ENCODE assay signal across 9 mouse cellular contexts in the genomic region with DNA sequence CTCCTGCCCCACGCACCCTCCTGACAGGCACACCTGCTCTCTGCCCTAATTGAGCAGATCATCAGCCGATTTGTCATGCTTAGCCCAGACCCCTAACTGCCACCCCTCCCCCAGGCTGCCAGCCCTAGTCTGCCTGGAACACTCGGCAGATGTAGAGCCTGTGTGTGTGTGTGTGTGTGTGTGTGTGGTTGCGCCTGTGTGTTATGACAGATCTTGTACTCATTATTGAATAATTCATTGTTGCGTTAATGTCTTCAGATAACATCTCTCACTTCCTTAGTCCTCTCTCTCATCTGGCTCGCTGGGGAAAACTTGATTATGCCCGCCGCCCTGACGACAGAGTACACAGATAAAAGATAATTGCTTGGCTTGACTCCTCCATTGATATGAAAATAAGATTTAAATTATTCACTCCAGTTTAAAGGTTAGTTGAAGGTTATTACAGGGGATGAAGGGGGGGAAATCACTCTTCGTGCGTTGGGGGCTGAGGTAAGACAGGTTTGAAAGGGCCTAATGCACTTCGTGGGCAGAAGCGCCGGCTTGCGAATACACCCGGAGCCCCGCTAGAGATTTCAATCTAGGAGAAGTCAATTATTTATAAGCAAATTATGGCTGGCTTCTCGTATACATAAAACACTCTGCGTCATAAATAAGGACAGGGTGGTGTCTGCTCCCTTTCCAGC.
DNase-seq lines count a peak whose midpoint lies in the region; ATAC-seq lines count a peak whose summit lies in the region.
"Had no signal": no experiment of that assay in that cellular context is flagged by ENCODE, and none has a peak within 500 bp of the region (broad histone marks: within the 10 kb centered on the region; RNA-seq: fewer than 3 reads in every experiment).

No protein-coding gene starts in this region.

- no peak overlapping the region for H3K4me2 ChIP-seq in hindbrain, embryonic 11.5 days (replicated peaks; ENCODE audit: low read depth, low read length)
- H3K4me2 ChIP-seq in liver, embryonic 11.5 days: no peak overlapping the region
- H3K4me2 ChIP-seq: liver, embryonic 13.5 days had no signal

- H3K9ac ChIP-seq in hindbrain, embryonic 11.5 days (ENCODE audit: low read depth, low read length): no peak overlapping the region
- no peak overlapping the region for H3K9ac ChIP-seq in liver, embryonic 11.5 days (ENCODE audit: low read depth, low read length)
- H3K9ac ChIP-seq: liver, embryonic 13.5 days had no signal

- no peaks in the 10 kb centered on the region for H3K36me3 ChIP-seq in hindbrain, embryonic 11.5 days (ENCODE audit: control insufficient read depth, insufficient read depth, low read length)
- H3K36me3 ChIP-seq in liver, embryonic 11.5 days (ENCODE audit: control insufficient read depth, insufficient read depth, low read length): no peaks in the 10 kb centered on the region
- H3K36me3 ChIP-seq: liver, embryonic 13.5 days had no signal

- H3K4me1 ChIP-seq in hindbrain, embryonic 11.5 days (replicated peaks; ENCODE audit: control insufficient read depth, insufficient read depth, low read length): peaks cover 13% of the 10 kb centered on the region
- H3K4me1 ChIP-seq in liver, embryonic 11.5 days (replicated peaks; ENCODE audit: control insufficient read depth, insufficient read depth, low read length): no peaks in the 10 kb centered on the region
- H3K4me1 ChIP-seq: liver, embryonic 13.5 days had no signal

- 33% methylated on average over 19 of the region's 19 CpGs for WGBS in hindbrain, embryonic 11.5 days
- 54% methylated on average over 19 of the region's 19 CpGs for WGBS in liver, embryonic 11.5 days

- intact Hi-C loops in gastrocnemius, postnatal 36 days (cut with DNase I): no loop called here
- intact Hi-C loops in heart, postnatal 36 days (cut with DNase I): no loop called here

- H3K9me3 ChIP-seq in hindbrain, embryonic 11.5 days (ENCODE audit: control insufficient read depth, low read length): no peaks in the 10 kb centered on the region
- no peaks in the 10 kb centered on the region for H3K9me3 ChIP-seq in liver, embryonic 11.5 days (ENCODE audit: control insufficient read depth, low read length)
- H3K9me3 ChIP-seq: liver, embryonic 13.5 days had no signal

- no peak overlapping the region for H3K27ac ChIP-seq in hindbrain, embryonic 11.5 days (ENCODE audit: low read depth, low read length)
- no peak overlapping the region for H3K27ac ChIP-seq in liver, embryonic 11.5 days (ENCODE audit: low read depth, low read length)
- H3K27ac ChIP-seq: liver, embryonic 13.5 days had no signal

- H3K4me3 ChIP-seq in hindbrain, embryonic 11.5 days (ENCODE audit: low read depth, low read length): no peak overlapping the region
- H3K4me3 ChIP-seq in liver, embryonic 11.5 days (ENCODE audit: low read depth, low read length): no peak overlapping the region
- H3K4me3 ChIP-seq: liver, embryonic 13.5 days had no signal

- peak; percentile 57 for ATAC-seq in CD4-positive, CD25-positive, alpha-beta regulatory T cell, adult 4 months
- peak; percentile 92 for ATAC-seq in hindbrain, embryonic 11.5 days (ENCODE audit: low FRiP score)
- no peak for ATAC-seq in liver, embryonic 11.5 days (replicated peaks; ENCODE audit: low FRiP score)

- H3K27me3 ChIP-seq in hindbrain, embryonic 11.5 days (ENCODE audit: control insufficient read depth, insufficient read depth, low read length): no peaks in the 10 kb centered on the region
- H3K27me3 ChIP-seq in liver, embryonic 11.5 days (replicated peaks; ENCODE audit: control insufficient read depth, insufficient read depth, low read length): no peaks in the 10 kb centered on the region

- peak; percentile 75 for DNase-seq in ZHBTc4 (ENCODE audit: low read depth, low spot score)
- DNase-seq in hindbrain, embryonic 11.5 days (ENCODE audit: low spot score): peak; percentile 88
- DNase-seq in lung, postnatal 36 days: peak; percentile 53
- peak; percentile 64 for DNase-seq in thymus, postnatal 25 days
- DNase-seq in liver, embryonic 11.5 days (ENCODE audit: low spot score): no peak
- DNase-seq in gastrocnemius, postnatal 36 days: no peak
- no peak for DNase-seq in heart, postnatal 36 days
- DNase-seq: liver, embryonic 13.5 days had no signal

Comparison
In these comparisons a context has a peak if more than half of its experiments do, and no peak if none do; other contexts are left out.
1. DNase-seq: peak in ZHBTc4 (single experiment), hindbrain, embryonic 11.5 days (single experiment), lung, postnatal 36 days (single experiment) and thymus, postnatal 25 days (single experiment); none in liver, embryonic 11.5 days (single experiment), gastrocnemius, postnatal 36 days (0 of 2) and heart, postnatal 36 days (0 of 2).